Mouse (Mus musculus) c-Kit-positive CD71-negative TER-119-negative erythroid progenitor cells, embryonic 14.5 days (primary cell): ENCODE measurements at regions not wholly inside any gene's neighbourhood (a gene's known extent, or its start where the extent isn't known, plus 50 kb on each side); places are given as distances from the start of the nearest gene placed in this dataset.

Source experiments
- DNase-seq: peaks from one replicate; pipeline ENCODE4 v3.0.0-alpha.2; 2013; ENCODE audit warnings: low read depth

GRCm38 (mm10) chr10:67731577-67731976 is 180.9 kb downstream of the Zfp365 start:
- no peak for DNase-seq

- no peak for DNase-seq
These were observed 180.5 kb upstream of the Ado start for GRCm38 (mm10) chr10:67729271-67729670.

GRCm38 (mm10) chr10:67727580-67727979 is 178.8 kb upstream of the Ado start:
- no peak for DNase-seq

GRCm38 (mm10) chr10:67726796-67727195 is 178.0 kb upstream of the Ado start:
- DNase-seq: no peak

- DNase-seq: no peak
These were observed 177.6 kb upstream of the Ado start for GRCm38 (mm10) chr10:67726351-67726750.

- DNase-seq: no peak
These were observed 173.0 kb upstream of the Ado start for GRCm38 (mm10) chr10:67721787-67722186.

- no peak for DNase-seq
These were observed 168.8 kb upstream of the Ado start for GRCm38 (mm10) chr10:67717506-67717905.

- DNase-seq: no peak
These were observed 166.3 kb upstream of the Ado start for GRCm38 (mm10) chr10:67715046-67715445.

- no peak for DNase-seq
These were observed 164.3 kb upstream of the Ado start for GRCm38 (mm10) chr10:67713098-67713497.

- no peak for DNase-seq
These were observed 163.9 kb upstream of the Ado start for GRCm38 (mm10) chr10:67712665-67713064.

- no peak for DNase-seq
These were observed 163.2 kb upstream of the Ado start for GRCm38 (mm10) chr10:67711961-67712360.

GRCm38 (mm10) chr10:67706436-67706835 is 157.7 kb upstream of the Ado start:
- no peak for DNase-seq

- no peak for DNase-seq
These were observed 154.2 kb upstream of the Ado start for GRCm38 (mm10) chr10:67702783-67703455.

GRCm38 (mm10) chr10:67697401-67698195 is 148.8 kb upstream of the Ado start:
- DNase-seq: no peak

GRCm38 (mm10) chr10:67695891-67696853 is 147.4 kb upstream of the Ado start:
- no peak for DNase-seq

- no peak for DNase-seq
These were observed 146.0 kb upstream of the Ado start for GRCm38 (mm10) chr10:67694751-67695150.

GRCm38 (mm10) chr10:67693586-67693985 is 144.8 kb upstream of the Ado start:
- no peak for DNase-seq

GRCm38 (mm10) chr10:67689944-67690670 is 141.4 kb upstream of the Ado start:
- no peak for DNase-seq

- no peak for DNase-seq
These were observed 130.6 kb upstream of the Ado start for GRCm38 (mm10) chr10:67679382-67679781.

- no peak for DNase-seq
These were observed 124.7 kb upstream of the Ado start for GRCm38 (mm10) chr10:67673450-67673849.

GRCm38 (mm10) chr10:67672281-67672680 is 123.5 kb upstream of the Ado start:
- DNase-seq: no peak

- no peak for DNase-seq
These were observed 120.3 kb upstream of the Ado start for GRCm38 (mm10) chr10:67669066-67669465.
